Mouse (Mus musculus) urinary bladder, adult 2 months (tissue): ENCODE data around the gene Ndufs2. TPM values are rescaled to one million over a fixed set of nuclear protein-coding genes. Genes with fewer than 3 reads are reported as not detected.
"Not testable (repeated sequence)": the region's sequence is repeated elsewhere in the genome, so short reads cannot be mapped to it uniquely, and the experiment has no call there.

Source experiments
- DNase-seq: peaks from one replicate; pipeline ENCODE4 v3.0.0; 2022; ENCODE audit warnings: low spot score
- polyA plus RNA-seq: library from polyadenylated mRNA; depleted of rRNA; stranded (reverse); fragments of >200 nt; gene quantifications from 2 replicates; pipeline ENCODE4 v1.2.3, GENCODE M21; 2012

Gene Ndufs2
- polyA plus RNA-seq, 1 experiment: 110 TPM

DNA sequence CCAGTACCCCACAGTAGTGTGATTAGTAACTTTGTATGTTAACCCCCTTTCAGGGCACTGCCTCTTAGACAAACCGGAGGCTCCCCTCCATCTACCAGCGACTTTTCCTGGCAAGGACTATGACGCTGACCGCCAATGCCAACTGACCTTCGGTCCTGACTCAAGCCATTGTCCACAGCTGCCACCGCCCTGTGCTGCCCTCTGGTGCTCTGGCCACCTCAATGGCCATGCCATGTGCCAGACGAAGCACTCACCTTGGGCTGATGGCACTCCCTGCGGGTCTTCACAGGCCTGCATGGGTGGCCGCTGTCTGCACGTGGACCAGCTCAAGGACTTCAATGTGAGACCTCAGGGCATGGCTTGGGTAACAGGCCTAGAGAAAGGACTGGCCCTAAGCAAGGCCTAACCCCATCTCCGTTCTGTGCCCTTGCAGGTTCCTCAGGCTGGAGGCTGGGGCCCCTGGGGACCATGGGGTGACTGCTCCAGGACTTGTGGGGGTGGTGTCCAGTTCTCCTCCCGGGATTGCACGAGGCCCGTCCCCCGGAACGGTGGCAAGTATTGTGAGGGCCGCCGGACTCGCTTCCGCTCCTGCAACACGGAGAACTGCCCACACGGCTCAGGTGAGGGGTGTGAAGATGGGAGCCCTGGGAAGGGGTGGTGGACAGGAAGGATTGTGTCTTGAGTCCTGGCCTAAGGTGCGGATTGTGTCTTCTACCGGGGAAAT is 5.1 kb upstream of the Ndufs2 start:
- no peak for DNase-seq

DNA sequence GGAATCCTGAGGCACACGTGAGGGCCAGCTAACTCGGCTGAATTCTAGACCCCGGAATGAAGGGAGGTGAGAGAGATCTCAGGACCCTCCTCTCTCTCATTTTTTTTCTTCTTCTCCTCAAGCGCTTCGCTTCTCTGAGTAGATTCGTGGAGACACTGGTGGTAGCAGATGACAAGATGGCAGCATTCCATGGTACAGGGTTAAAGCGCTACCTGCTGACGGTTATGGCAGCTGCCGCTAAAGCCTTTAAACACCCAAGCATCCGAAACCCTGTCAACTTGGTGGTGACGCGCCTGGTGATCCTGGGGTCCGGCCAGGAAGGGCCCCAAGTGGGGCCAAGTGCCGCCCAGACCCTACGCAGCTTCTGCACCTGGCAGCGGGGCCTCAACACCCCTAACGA is 1.2 kb upstream of the Ndufs2 start:
- no peak for DNase-seq

DNA sequence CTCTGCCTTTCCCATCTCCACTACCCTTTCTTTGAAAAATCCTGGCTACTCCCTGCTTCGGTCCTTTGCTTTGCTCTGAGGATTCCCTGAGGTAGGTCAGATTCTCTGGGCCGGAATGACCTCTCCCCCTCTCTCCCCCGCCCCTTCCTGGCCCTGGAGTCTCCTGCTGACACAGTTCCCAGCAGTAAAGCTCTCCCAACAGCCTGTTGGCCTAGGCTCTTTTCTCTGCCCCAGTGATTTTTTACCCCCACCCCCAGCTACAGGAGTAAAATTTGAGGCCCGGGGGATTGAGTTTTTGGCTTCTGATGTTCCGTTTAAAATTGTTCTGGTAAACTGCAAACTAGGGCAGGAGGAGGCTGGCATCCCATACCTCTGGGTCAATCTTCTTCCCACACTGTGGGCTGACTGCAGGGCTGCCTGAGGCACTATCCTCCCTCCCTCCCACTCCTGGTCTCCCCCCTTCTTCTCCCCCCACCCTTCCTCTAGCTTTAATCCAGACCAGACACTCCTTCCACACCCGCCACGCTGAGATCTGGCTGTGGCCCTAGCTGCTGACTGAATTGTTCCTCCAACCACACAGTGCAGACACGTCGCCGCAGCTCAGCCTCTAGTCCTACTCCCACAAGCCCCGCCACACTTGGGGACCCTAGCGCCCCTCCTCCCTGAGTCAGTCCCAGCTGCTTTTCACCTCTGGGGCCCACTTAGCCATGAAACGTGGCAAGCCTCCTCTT is 571 bp upstream of the Ndufs2 start:
- no peak for DNase-seq

DNA sequence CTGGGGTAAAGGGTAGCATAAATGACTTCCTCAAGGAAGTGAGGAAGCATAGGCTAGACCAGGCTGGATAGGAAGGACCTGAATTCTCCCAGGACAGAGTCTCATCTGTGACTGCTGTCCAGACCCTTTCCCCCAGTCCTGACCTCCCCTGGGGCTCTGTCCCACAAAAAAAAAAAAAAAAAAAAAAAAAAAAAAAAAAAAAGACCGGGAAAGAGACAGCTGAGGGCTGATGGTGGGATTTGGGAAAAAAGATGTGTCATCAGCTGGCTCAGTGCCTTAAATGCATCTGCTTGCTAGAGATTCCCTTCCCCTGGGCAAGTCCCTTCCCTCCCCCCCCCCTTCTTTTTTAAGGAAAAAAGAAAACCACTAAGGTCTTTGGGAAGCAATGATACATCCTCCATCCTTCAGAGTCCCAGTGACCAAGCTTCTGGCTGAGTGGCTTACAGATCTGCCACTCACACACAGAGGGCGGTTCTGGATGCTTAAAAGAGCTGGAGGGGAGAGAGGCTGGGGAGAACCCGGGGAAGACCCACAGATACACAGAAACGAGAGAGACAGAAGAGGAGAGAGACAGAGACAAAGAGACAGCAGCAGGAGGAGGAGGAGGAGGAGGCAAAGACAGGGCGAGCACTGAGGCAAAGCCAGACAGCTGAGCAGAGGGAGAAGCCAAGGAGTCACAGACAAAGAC is 1.1 kb downstream of the Ndufs2 start, which contains the start of gene Adamts4:
TSS of gene Adamts4 (plus strand) at position 509 of the 688 bp plus-strand sequence.
- no peak for DNase-seq

DNA sequence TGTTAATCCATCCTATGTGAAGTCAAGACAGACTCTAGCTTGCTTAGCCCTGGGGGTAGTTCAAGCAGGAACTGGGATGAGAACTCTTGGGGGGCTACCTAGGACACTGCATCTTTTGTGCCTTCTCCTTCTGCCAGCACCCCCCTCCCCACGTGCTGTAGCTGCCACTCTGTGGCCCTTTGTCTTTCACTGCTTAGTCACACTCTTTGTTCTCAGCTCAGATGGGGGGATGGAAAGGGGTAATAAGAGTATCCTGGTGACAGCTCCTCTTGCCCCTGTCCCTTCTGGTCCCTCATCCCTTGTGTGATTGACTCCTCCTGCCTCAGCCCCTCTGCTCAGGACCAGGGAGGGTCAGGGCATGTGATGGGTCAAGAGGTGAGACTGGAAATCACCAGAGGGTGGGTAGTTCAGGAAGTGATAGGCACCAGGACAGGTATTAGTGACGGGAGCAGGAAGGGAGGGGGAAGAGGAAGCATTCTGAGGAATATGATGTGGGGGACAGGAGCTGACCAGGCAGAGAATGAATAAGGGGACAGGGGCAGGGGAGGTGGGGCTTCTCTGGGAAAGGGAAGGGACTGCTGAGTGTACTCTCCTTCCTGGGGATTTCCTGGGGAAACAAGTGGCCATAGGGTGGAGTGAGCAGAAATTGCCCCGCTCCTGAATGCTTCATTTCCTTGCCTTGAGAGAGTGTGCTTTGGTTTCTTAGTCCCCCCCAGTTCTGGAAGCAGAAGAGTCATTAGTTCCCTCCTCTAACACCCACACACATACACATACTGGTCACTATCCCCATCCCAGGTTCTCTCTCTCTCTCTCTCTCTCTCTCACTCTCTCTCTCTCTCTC is 2.6 kb downstream of the Ndufs2 start:
- DNase-seq: no peak

DNA sequence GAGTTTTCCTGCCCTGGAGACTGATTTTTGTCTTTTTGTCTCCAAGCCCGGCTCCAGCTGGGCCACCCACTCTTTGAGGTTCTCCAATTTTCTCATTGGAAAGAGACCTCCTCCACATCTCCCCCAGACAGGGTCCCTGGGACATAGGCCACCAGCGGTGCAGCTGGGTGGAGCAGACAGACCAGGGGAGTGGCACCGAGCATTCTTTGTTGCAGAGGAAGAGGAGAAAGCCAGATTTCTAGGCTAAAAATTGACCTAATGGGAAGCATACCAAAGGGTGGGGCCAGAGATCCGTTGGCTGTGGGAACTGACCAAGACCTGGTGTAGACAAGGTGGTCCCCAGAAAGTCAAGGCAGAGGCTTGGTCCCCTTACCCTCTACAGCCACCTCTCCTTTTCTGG is 3.3 kb downstream of the Ndufs2 start:
- DNase-seq: no peak

DNA sequence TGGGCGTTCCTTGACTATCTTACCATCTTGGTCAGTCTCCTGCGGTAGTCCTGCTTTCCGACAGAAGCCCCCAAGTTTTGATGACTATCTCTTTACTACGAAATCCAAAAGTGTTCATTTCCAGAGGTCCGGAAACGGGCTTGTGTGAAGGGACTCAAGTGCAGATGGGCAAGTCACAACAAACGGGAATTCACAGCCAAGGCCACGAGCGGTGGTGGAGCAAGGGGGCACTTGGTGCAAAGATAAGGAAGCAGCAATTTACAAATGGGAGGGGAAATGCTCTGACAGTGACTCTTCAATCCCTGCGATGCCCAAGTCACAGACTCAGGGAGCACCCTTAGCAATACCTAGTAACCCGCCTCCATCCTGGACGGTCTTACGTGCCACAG is 3.7 kb downstream of the Ndufs2 start:
- no peak for DNase-seq

DNA sequence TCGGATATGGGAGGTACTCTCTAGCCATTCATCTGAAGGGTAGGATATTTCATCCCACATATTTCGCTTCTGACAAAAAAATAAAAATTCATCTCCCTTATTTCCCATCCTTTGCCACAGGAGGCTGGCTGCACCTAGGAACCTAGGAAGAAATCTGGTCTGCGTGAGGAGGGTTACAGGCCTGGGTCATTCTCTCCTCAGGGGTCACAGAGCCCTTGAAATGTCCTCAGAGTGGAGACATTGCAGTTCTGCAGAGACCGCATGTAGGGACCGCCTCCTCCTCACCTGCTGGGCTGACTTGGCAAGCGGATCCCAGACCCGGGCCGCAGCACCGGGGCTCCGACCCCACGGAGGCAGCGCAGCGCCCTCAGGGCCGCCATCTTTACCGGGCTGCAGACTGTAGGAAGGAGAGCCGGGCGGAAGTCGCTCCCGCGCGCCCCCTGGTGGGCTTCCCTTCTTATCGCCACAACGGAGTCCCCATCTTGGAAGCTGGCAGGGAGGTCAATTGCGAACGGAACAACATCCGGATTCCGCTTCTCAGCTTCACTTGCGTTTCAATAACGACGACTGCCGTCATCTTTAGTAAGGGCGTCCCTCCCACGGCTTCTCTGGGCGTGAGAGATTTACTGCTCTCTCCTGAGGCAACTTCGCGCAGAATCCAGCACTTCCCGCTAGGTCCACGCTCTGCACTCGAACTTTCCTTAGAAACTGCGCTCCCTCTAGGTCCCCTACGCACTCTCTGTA is 4.3 kb downstream of the Ndufs2 start:
- DNase-seq: peak; percentile 95

DNA sequence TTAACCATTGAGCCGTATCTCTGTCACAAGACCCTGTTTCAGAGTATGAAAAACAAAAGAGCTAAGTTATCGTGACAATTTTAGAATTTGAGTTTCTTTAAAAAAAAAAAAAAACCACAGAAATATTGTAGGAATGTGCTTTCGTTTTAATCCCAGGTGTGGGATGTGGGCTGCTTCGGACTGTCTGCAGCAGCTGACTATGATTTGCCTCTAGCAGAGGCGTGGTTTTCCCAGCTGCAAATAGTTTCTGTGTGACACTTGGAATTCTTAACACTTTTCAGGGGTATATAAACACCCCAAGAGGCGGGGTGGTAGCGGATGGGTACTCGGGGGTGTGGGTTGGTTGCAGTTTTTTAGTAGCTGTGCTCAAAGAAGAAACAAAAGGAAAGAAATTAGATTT is 5.8 kb downstream of the Ndufs2 start:
- no peak for DNase-seq

DNA sequence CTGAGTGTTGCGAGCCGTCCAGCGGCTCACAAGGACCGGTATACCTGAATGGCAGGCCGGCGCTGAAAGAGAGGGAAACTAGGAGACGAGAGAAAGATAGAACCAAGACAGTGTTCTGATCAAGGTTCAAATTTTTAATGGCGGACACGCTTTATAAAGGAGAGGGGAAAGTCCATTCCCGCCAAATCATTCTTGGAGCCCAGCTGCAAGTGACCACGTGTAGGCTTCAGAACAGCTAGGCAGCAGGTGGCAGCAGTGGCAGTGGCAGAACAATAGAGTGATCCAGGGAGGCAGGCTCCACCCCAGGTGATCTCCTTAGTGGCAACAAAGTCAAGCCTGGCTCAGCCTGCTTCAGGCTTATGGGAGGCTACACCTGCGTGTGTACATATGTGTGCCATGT is 9.2 kb downstream of the Ndufs2 start:
- not testable (repeated sequence) for DNase-seq

DNA sequence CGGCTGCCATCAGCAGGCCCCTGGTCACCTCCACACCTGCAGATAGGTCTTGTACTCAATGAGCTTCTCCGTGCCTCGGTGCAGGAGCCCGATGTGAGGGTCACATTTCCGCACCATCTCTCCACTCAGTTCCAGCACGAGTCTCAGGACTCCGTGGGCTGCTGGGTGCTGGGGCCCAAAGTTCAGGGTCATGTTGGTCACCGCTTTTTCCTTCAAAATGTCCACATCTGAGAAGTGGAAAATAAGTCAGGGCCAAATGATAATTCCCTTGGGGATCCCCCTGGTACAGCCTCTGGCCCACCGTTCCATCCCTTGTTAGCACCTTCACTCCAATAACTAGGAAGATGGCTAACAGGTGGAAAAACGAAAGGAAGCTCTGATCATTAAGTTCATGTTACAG is 10.3 kb downstream of the Ndufs2 start:
- DNase-seq: no peak

DNA sequence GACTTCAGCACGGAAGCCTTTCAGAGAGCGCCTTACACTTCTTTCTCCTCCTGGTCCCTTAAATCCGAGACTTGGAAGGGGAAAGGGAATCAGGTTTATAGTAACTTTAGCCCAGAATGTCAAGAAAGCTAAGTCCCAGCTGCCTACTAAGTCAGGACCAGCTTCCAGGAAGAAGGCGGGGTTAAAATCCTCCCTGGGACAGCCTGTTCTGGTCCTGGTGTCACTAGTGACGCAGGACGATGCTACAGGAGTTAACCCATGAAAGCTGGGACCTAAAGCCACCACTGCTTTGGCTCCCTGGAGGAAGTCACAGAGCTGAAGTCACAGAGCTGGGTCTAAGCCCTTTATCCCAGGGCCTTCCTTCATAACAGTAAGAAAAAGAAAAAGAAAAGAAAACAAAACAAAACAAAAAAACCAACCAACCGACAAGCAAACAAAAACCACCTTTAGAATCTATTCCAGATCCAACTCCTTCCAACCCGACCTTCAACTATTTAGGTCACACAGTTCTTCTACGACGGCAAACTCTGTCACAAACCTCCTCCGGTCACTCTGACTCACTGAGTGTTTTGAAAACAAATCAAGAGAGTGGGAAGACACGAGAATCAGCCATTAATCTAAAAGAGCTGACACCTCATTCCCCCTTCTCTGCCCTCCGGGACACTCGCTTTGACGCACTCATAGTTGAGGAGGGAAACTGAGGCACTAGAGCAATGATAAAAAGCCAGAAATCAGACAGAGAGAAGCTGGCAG is 11.0 kb downstream of the Ndufs2 start:
- no peak for DNase-seq

DNA sequence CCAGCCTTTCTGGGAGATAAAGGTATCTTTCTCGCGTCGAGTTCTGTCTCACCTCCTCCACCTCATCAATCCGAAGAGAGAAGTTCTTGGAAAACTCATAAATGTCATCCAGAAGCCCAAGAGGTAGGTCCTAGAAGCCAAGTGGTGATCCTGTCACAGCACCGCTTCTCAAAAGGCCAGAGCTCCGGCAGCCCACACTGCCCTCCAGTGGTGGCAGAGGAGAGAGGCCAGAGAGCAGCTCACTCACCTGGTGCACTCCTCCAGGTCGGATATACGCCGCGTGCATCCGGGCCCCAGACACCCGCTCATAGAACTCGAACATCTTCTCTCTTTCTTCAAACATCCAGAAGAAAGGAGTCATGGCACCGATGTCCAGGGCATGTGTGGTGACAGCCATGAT is 12.7 kb downstream of the Ndufs2 start:
- DNase-seq: no peak

DNA sequence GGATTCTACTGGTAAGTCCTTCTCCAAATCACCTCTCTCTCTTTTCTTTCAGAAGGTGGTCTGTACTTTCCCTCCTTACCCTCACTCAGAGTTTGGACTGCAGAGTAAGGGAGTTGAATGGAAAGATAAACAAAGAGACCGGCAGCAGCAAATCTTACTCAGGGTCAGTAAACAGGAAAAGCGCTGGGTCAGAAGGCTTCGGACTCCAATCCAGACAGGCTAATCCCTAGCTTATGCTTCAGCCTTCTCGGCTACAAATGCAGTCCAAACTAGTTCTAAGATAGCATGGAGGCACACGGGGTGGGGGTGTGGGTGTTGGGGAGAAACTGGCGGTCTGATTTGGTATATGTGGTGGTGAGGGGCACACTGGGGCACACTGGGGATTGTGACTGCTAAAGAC is 13.8 kb downstream of the Ndufs2 start:
- DNase-seq: no peak

DNA sequence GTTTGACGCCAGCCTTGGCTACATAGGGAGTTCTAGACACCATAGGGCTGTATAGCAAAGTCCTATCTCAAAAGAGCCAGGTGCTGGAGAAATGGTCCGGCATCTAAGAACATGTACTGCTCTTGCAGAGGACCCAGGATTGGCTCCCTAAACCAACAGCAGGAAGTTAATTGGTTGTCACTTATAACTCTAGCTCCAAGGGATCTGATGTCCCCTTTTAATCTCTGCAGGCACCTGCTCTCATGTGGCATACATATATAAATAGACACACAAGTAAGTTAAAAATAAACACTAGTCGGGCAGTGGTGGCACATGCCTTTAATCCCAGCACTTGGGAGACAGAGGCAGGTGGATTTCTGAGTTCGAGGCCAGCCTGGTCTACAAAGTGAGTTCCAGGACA is 15.4 kb downstream of the Ndufs2 start:
- no peak for DNase-seq

DNA sequence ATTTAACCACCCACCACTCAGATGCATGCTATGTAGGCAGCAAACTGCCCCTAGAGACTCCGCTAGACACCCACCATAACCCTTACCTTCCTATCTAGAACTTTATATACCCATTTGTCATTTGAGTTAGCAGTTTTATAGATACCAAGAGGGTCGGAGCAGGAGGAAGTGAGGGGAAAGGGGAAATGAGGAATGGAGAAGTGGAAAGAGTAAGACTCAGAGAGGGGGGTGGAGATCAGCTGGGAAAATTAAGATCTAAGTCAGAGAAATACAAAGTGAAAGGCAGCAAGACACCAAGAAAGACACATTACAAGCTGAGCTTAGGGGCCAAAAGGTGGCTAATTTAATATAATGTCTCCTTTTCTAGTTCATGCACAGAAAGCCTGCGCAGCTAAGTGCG is 16.6 kb downstream of the Ndufs2 start:
- no peak for DNase-seq

DNA sequence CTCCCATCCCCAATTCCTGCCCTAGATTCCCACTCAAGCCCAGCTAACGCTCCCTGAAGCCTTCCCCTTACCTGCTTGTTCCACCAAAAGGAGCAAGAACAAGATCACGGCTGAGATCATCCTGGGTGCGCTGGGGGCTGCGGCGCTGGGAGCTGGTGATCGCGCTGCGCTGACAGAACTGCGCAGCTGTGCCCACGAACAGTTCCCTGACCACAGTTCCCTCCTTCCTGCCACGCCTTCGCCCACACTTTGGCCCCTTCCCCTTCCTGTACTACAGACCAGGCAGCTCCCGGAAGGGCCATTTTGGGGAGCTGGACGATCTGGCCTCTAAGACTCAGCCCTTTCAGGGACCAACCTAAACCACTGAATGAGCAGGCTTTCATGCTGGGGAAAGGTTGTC is 17.1 kb downstream of the Ndufs2 start, which contains the start of gene Fcer1g:
TSS of gene Fcer1g (minus strand) at position 240 of the 400 bp plus-strand sequence.
- DNase-seq: no peak

DNA sequence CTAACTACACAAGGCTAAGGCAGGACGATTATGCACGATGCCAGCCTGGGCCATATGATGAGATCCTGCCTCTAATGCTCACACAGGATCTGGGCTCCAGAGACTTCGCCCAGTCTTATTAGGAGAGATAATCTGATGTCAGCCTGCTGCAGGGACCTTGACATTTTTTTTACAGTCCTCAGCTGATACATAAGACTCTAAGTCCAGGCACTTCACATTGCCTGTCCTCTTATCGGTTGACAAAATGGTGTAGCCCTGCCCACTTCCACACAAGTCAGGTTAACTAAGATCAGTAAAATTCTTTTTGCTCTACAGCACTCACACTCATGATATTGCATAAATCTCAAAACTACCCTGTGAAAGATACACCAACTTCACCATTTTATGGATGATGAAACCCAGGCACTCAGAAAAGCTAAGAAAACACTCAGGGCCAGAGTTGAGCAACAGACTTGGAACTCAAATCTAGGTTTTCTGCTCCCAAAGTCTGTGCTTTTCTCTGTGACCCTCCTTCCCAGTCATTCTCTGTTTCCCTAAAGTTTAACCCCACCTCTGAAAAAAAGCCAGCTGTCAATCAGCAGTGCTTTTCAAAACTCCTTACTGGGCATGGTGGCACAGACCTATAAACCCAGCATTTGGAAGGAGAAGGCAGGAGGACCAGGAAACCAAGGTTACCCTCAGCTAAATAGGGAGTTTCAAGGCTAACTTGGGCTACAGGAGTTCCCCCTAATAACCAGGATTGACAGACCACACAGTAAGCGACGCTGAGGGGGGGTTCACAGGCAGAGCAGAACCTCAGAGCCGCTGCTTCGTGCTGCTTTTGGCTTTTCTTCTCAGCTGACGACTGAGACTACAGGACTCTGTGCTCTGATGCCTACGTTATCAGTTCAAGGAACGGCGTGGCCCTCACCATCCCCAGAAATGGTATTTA is 18.1 kb downstream of the Ndufs2 start:
- no peak for DNase-seq

DNA sequence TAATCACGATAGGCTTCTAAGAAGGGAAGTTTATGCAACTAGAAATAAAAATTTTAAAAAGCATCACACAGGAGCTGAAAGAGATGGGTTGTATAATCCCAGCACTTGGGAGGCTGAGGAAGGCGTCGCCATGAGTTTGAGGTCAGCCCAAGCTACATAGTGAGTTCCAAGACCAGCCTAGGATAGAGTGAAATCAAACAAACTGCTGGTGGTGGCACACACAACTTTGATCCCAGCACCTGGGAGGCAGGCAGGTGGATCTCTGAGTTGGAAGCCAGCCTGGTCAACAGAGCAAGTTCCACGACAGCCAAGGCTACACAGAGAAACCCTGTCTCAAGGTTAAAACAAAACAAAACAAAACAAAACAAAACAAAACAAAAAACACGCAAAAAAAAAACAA is 18.8 kb downstream of the Ndufs2 start:
- no peak for DNase-seq
